Mouse (Mus musculus): ENCODE measurements around the gene Hpn. TPM values are rescaled to one million over a fixed set of nuclear protein-coding genes. Genes with fewer than 3 reads are reported as not detected.

Gene Hpn
- polyA plus RNA-seq, 1 experiment from 2014 or later = 17.4 TPM

DNA sequence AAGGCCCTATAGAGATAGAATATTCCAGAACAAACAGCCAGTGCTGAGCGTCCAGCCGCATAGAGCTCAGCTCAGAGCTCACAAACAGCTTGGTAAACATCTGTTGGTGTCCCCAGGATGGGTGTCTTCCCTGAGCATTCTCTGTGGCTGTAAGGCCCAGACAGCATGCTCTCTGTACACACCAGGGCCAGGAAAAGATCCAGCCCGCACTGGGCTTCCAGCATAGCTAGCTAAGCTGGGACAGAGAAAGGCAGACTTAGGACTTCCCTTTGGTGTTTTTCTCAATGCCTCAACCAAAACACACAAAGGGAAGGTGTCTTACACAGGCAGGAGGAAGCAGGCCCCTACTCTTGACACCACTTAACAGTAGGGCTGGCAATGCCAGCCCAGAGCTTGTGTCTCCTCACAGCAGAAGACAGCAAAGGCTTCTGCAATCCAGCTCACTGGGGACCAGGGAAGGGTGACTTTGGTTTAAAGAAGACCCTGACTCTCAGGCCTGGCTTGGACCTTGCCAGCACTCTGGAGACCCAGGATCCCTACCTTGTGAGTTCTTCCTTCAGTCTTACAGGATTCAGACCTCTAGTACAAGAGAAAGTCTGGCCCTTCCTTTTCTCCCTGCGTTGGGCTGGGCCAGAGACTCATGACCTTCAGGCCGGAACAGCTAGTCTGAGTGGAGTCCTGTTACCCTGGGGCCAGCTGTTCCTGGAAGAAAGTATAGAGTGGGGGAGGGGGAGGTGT lies 40.4 kb upstream of the Hpn start, which contains the start of gene Gramd1a:
Gene Gramd1a (minus strand): TSS at position 601 of the 738 bp plus-strand sequence.
- Histone ChIP-seq H3K4me1 (replicated peaks; ENCODE audit: control insufficient read depth, insufficient read depth, low read length) (peaks cover 19% of the 10 kb centered on the region), H3K27me3 (ENCODE audit: control insufficient read depth, insufficient read depth, low read depth, low read length) (no peaks in the 10 kb centered on the region), H3K4me2 (ENCODE audit: low read depth, low read length) (peak within 1 kb of the TSS; percentile 13; the same call in 1 of the 2 replicates), H3K4me3 (ENCODE audit: low read length) (no peak within 1 kb of the TSS), H3K9me3 (ENCODE audit: control insufficient read depth, low read length) (no peaks in the 10 kb centered on the region), H3K27ac (ENCODE audit: low read length) (peak within 1 kb of the TSS; percentile 34), H3K36me3 (ENCODE audit: control insufficient read depth, insufficient read depth, low read length) (no peaks in the 10 kb centered on the region), H3K9ac (ENCODE audit: low read length) (peak within 1 kb of the TSS; percentile 13; the same call in 1 of the 2 replicates)
- 58% methylated on average over 5 of the region's 5 CpGs for WGBS
- no peak for ATAC-seq (ENCODE audit: low read depth)

GRCm38 (mm10) chr7:31153536-31154320 lies 38.6 kb upstream of the Hpn start:
- Histone ChIP-seq H3K36me3 (ENCODE audit: control insufficient read depth, insufficient read depth, low read length) (no peaks in the 10 kb centered on the region), H3K4me1 (replicated peaks; ENCODE audit: control insufficient read depth, insufficient read depth, low read length) (peaks cover 32% of the 10 kb centered on the region), H3K27me3 (ENCODE audit: control insufficient read depth, insufficient read depth, low read depth, low read length) (no peaks in the 10 kb centered on the region), H3K9ac (ENCODE audit: low read length) (no peak overlapping the region), H3K27ac (ENCODE audit: low read length) (no peak overlapping the region), H3K4me2 (ENCODE audit: low read depth, low read length) (no peak overlapping the region), H3K9me3 (ENCODE audit: control insufficient read depth, low read length) (no peaks in the 10 kb centered on the region), H3K4me3 (ENCODE audit: low read length) (no peak overlapping the region)
- ATAC-seq (ENCODE audit: low read depth) = no peak
- 84% methylated on average over 6 of the region's 6 CpGs for WGBS

DNA sequence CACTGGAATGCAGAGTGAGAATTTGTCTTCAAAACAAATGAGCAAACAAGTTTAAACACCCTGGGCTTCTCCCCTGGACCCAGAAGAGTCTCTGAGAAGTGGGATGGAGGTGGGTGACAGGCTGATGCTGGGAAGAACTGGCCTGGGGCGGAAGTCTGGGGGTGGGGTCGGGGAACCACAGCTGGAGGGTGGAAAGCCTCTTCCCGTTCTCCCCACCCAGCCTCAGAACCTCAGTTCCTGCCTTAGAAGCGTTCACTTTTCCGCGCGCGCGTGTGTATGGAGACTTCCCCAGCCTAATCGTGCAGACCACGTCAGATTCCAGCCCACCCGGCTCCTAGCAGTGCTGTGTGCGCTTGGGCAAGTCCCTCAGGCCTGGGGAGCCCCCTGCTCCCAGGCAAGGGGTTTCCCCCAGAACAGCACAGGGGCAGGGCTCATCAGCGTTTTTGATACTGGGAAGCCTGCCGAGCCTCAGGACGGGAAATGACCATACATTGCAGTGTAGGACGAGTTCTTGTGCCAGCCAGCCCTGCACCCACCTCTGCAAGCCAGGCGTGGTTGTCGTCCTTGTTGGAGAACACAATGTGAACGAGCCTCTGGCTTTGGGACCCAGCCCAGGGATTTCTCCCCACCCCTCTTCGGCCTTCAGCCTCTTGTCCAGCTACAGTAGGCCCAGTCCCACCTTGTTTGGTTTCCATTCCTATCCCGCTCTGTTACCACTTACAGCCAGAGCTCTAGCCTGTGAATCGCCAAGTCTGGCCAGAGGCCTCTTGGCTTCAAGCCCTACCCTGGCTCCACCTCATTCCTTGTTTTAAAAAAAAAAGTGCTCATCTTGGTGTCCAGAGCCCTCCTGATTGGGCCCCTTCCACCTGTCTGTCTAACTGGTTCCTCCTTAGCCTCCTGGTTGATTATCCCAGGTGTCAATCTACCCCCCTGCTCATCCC lies 36.5 kb upstream of the Hpn start:
- WGBS = 9% methylated on average over 23 of the region's 23 CpGs
- H3K4me1 ChIP-seq (replicated peaks; ENCODE audit: control insufficient read depth, insufficient read depth, low read length) = peaks cover 51% of the 10 kb centered on the region
- peak overlapping the region; percentile 74 for H3K4me2 ChIP-seq (ENCODE audit: low read depth, low read length)
- H3K9ac ChIP-seq (ENCODE audit: low read length) = peak overlapping the region; percentile 98
- H3K36me3 ChIP-seq (ENCODE audit: control insufficient read depth, insufficient read depth, low read length) = no peaks in the 10 kb centered on the region
- peak; percentile 72 for ATAC-seq (ENCODE audit: low read depth)
- no peaks in the 10 kb centered on the region for H3K9me3 ChIP-seq (ENCODE audit: control insufficient read depth, low read length)
- no peaks in the 10 kb centered on the region for H3K27me3 ChIP-seq (ENCODE audit: control insufficient read depth, insufficient read depth, low read depth, low read length)
- H3K4me3 ChIP-seq (ENCODE audit: low read length) = peak overlapping the region; percentile 95
- H3K27ac ChIP-seq (ENCODE audit: low read length) = peak overlapping the region; percentile 96

DNA sequence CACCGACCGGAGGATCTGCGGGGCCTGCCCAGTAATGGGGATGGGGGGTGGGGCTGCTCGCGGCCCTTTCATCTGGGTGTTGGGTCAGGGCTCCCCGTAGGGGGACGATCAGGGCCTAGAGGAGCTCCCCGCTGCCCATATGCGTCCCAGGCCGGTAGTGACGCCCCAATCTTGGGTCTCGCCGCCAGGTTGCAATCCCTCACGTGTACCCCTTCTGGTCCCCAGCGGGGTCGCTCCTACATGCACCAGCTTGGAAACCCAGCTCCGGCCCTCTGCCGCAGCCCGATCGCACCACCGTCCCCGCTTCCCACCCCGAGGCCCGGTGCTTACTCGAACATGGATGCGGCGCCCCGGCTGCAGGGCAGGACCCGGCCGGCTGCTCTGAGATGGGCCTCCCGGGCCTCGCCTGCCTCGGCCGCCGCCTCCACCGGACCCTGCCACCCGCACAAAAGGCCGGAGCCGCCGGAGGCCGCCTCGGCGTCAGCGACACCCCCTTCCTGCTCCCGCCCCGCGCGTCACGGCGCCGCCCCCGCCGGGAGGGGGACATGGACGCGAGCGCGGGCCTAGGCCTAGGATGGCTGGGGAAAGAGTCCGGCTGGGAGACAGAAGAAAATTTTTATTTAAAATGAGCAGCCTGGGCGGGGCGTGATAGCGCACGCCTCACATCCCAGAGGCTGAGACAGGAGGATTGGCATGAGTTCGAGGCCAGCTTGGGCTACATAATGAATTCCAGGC lies 35.6 kb upstream of the Hpn start:
- Histone ChIP-seq H3K9ac (ENCODE audit: low read length) (peak overlapping the region; percentile 98), H3K9me3 (ENCODE audit: control insufficient read depth, low read length) (no peaks in the 10 kb centered on the region), H3K4me2 (ENCODE audit: low read depth, low read length) (peak overlapping the region; percentile 74), H3K4me1 (replicated peaks; ENCODE audit: control insufficient read depth, insufficient read depth, low read length) (peaks cover 54% of the 10 kb centered on the region), H3K27me3 (ENCODE audit: control insufficient read depth, insufficient read depth, low read depth, low read length) (no peaks in the 10 kb centered on the region), H3K27ac (ENCODE audit: low read length) (peak overlapping the region; percentile 96), H3K4me3 (ENCODE audit: low read length) (peak overlapping the region; percentile 95), H3K36me3 (ENCODE audit: control insufficient read depth, insufficient read depth, low read length) (no peaks in the 10 kb centered on the region)
- WGBS = under 1% methylated on average over 63 of the region's 63 CpGs
- peak; percentile 89 for ATAC-seq (ENCODE audit: low read depth)

DNA sequence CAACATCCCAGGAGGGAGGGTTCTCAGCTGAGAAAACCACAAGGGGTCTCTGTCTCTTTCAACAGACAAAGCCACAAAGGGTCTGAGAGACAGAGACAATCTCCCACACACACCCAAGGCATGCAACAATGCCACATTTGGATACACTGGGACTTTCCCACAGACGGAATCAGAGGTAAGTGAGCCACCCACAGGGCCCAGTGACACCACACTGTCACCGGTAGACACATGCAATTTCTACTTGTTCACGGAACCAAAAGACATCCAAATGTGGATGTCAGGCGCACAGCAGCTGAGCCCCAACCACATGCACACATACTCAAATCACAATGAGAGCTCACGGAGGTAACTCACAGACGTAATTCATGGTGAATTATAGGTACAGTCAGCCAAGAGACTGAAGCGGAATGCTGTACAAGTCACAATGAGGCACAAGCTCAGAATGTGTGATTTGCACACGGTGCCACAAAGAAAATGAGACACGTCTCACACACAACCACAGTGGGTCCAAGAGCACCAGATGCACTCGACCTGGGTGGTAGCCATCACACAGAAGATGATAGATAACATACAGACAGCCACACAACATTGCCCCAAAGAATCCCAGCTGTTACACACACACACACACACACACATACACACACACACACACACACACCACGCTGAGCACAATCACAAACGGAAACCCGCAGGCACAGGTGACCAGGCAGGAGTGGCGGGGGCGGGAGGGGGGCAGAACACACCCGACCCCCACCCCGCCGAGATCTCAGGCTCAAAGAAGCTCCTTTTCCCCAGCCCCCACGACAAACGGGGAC lies 34.9 kb upstream of the Hpn start:
- H3K4me1 ChIP-seq (replicated peaks; ENCODE audit: control insufficient read depth, insufficient read depth, low read length) = peaks cover 54% of the 10 kb centered on the region
- H3K9ac ChIP-seq (ENCODE audit: low read length) = peak overlapping the region; percentile 98
- no peak for ATAC-seq (ENCODE audit: low read depth)
- peak overlapping the region; percentile 96 for H3K27ac ChIP-seq (ENCODE audit: low read length)
- peak overlapping the region; percentile 95 for H3K4me3 ChIP-seq (ENCODE audit: low read length)
- 1% methylated on average over 20 of the region's 20 CpGs for WGBS
- H3K9me3 ChIP-seq (ENCODE audit: control insufficient read depth, low read length) = no peaks in the 10 kb centered on the region
- no peaks in the 10 kb centered on the region for H3K36me3 ChIP-seq (ENCODE audit: control insufficient read depth, insufficient read depth, low read length)
- H3K27me3 ChIP-seq (ENCODE audit: control insufficient read depth, insufficient read depth, low read depth, low read length) = no peaks in the 10 kb centered on the region
- H3K4me2 ChIP-seq (ENCODE audit: low read depth, low read length) = peak overlapping the region; percentile 74

GRCm38 (mm10) chr7:31149271-31149670 lies 34.2 kb upstream of the Hpn start:
- H3K4me1 ChIP-seq (replicated peaks; ENCODE audit: control insufficient read depth, insufficient read depth, low read length) = peaks cover 54% of the 10 kb centered on the region
- peak overlapping the region; percentile 95 for H3K4me3 ChIP-seq (ENCODE audit: low read length)
- peak overlapping the region; percentile 98 for H3K9ac ChIP-seq (ENCODE audit: low read length)
- no peak for ATAC-seq (ENCODE audit: low read depth)
- H3K36me3 ChIP-seq (ENCODE audit: control insufficient read depth, insufficient read depth, low read length) = no peaks in the 10 kb centered on the region
- H3K27ac ChIP-seq (ENCODE audit: low read length) = no peak overlapping the region
- H3K9me3 ChIP-seq (ENCODE audit: control insufficient read depth, low read length) = no peaks in the 10 kb centered on the region
- H3K4me2 ChIP-seq (ENCODE audit: low read depth, low read length) = peak overlapping the region; percentile 74
- WGBS = 22% methylated on average over 9 of the region's 9 CpGs
- H3K27me3 ChIP-seq (ENCODE audit: control insufficient read depth, insufficient read depth, low read depth, low read length) = no peaks in the 10 kb centered on the region

DNA sequence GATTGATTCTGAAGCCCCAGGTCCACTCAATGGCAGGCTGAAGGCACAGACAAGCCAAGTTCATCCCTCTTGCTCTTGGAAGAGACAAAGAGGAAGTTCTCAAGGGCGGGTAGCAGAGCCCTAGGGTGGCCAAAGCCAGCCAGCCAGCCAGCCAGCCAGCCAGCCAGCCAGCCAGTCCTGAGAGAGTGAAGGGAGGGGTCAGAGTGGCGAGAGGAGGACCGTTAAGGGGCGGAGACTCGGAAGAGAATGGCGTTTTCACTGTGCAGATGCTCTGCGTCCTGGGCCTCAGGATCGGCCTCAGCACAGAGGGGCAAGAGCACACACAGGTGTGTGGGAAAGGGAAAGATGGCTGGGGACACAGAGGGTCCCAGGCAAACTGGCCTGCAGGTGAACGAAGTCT lies 33.7 kb upstream of the Hpn start:
- WGBS = 6% methylated on average over 9 of the region's 9 CpGs
- peak overlapping the region; percentile 98 for H3K9ac ChIP-seq (ENCODE audit: low read length)
- peak overlapping the region; percentile 74 for H3K4me2 ChIP-seq (ENCODE audit: low read depth, low read length)
- H3K4me3 ChIP-seq (ENCODE audit: low read length) = peak overlapping the region; percentile 95
- H3K36me3 ChIP-seq (ENCODE audit: control insufficient read depth, insufficient read depth, low read length) = no peaks in the 10 kb centered on the region
- H3K27me3 ChIP-seq (ENCODE audit: control insufficient read depth, insufficient read depth, low read depth, low read length) = no peaks in the 10 kb centered on the region
- H3K27ac ChIP-seq (ENCODE audit: low read length) = peak overlapping the region; percentile 17; the same call in 1 of the 2 replicates
- H3K9me3 ChIP-seq (ENCODE audit: control insufficient read depth, low read length) = no peaks in the 10 kb centered on the region
- ATAC-seq (ENCODE audit: low read depth) = no peak
- peaks cover 54% of the 10 kb centered on the region for H3K4me1 ChIP-seq (replicated peaks; ENCODE audit: control insufficient read depth, insufficient read depth, low read length)

DNA sequence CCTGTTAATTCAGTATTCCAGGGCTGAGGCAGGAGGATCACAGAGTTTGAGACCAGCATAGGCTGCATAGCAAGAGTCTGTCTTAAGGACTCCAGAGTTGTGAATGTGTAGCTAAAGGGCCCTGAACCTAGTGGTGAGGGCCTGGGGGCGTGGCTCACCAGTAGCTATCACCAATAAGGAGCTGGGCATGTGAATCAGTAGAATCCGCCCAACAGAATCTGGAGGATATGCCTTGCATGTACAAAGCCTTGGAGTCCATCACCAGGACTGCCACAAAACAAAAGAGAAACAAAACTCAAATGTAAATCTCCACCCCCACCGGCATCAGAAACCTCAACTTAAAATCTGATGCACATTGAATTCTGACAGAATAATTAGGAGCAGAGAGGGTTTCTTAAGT lies 33.0 kb upstream of the Hpn start:
- no peak overlapping the region; the same call in 1 of the 2 replicates for H3K27ac ChIP-seq (ENCODE audit: low read length)
- 59% methylated on average over 3 of the region's 3 CpGs for WGBS
- peaks cover 5% of the 10 kb centered on the region for H3K36me3 ChIP-seq (ENCODE audit: control insufficient read depth, insufficient read depth, low read length)
- peak overlapping the region; percentile 74 for H3K4me2 ChIP-seq (ENCODE audit: low read depth, low read length)
- H3K4me1 ChIP-seq (replicated peaks; ENCODE audit: control insufficient read depth, insufficient read depth, low read length) = peaks cover 54% of the 10 kb centered on the region
- ATAC-seq (ENCODE audit: low read depth) = no peak
- H3K9ac ChIP-seq (ENCODE audit: low read length) = no peak overlapping the region
- H3K27me3 ChIP-seq (ENCODE audit: control insufficient read depth, insufficient read depth, low read depth, low read length) = no peaks in the 10 kb centered on the region
- no peaks in the 10 kb centered on the region for H3K9me3 ChIP-seq (ENCODE audit: control insufficient read depth, low read length)
- H3K4me3 ChIP-seq (ENCODE audit: low read length) = no peak overlapping the region; the same call in 1 of the 2 replicates
